Mouse (Mus musculus) left cerebral cortex, adult 8-10 months (tissue): Measurements from ENCODE around the gene Gm36176. TPM values are rescaled to one million over a fixed set of nuclear protein-coding genes. Genes with fewer than 3 reads are reported as not detected.
"Not testable (repeated sequence)": the region's sequence is repeated elsewhere in the genome, so short reads cannot be mapped to it uniquely, and the experiment has no call there.

ENCODE experiments used
- DNase-seq, 2 experiments: peaks; one replicate each; pipeline ENCODE4 v3.0.0; 2022; ENCODE audit warnings: low spot score in 2 of 2
- total RNA-seq, 4 experiments: library from RNA; stranded (reverse); gene quantifications; 2 replicates each; pipeline ENCODE4 v1.2.4; 2022

The Gm36176 gene
- total RNA-seq, result not detected

GRCm38 (mm10) chr10:77846503-77846902 lies at the start of gene Gm36176:
Gene Gm36176, plus strand, starts transcription at chr10:77846803.
- no peak for DNase-seq

GRCm38 (mm10) chr10:77797677-77798076 lies 48.9 kb upstream of the Gm36176 start:
- no peak for DNase-seq

- DNase-seq, result not testable (repeated sequence)
Measured at GRCm38 (mm10) chr10:77798164-77798920, 48.3 kb upstream of the Gm36176 start.

GRCm38 (mm10) chr10:77798921-77799508 lies 47.6 kb upstream of the Gm36176 start, which contains the start of gene Gm19668:
Gene Gm19668, minus strand, starts transcription at chr10:77799133.
- no peak for DNase-seq

GRCm38 (mm10) chr10:77804095-77804494 lies 42.5 kb upstream of the Gm36176 start:
- DNase-seq, result no peak

- no peak for DNase-seq
Measured at GRCm38 (mm10) chr10:77811743-77812142, 34.9 kb upstream of the Gm36176 start, which contains the start of gene Gm9507. Gene Gm9507, minus strand, starts transcription at chr10:77811843.

- no peak for DNase-seq
Measured at GRCm38 (mm10) chr10:77814382-77814781, 32.2 kb upstream of the Gm36176 start, which contains the start of gene Gm2696. Gene Gm2696, plus strand, starts transcription at chr10:77814682.

- DNase-seq, result no peak
Measured at GRCm38 (mm10) chr10:77815514-77815913, 31.1 kb upstream of the Gm36176 start.

GRCm38 (mm10) chr10:77818523-77818922 lies 28.1 kb upstream of the Gm36176 start:
- no peak for DNase-seq

- DNase-seq, result no peak
Measured at GRCm38 (mm10) chr10:77819203-77819602, 27.4 kb upstream of the Gm36176 start.

- no peak for DNase-seq
Measured at GRCm38 (mm10) chr10:77826951-77827350, 19.7 kb upstream of the Gm36176 start, which contains the start of gene Krtap10-4. Gene Krtap10-4, minus strand, starts transcription at chr10:77827095.

- peak; percentile 5 to 43 for DNase-seq
Measured at GRCm38 (mm10) chr10:77835647-77836046, 11.0 kb upstream of the Gm36176 start, which contains the start of gene Krtap10-10. Gene Krtap10-10, plus strand, starts transcription at chr10:77835947.

GRCm38 (mm10) chr10:77839006-77839405 lies 7.6 kb upstream of the Gm36176 start:
- DNase-seq, result no peak

GRCm38 (mm10) chr10:77846961-77847360 lies 358 bp downstream of the Gm36176 start:
- DNase-seq, result no peak

GRCm38 (mm10) chr10:77847538-77847937 lies 935 bp downstream of the Gm36176 start:
- DNase-seq, result no peak

- DNase-seq, result no peak
Measured at GRCm38 (mm10) chr10:77852559-77852958, 6.0 kb downstream of the Gm36176 start, which contains the start of gene Gm10318. Gene Gm10318, plus strand, starts transcription at chr10:77852859.

- no peak for DNase-seq
Measured at GRCm38 (mm10) chr10:77861675-77862074, 15.1 kb downstream of the Gm36176 start, which contains the start of gene Gm3285. Gene Gm3285, plus strand, starts transcription at chr10:77861975.

- DNase-seq, result no peak
Measured at GRCm38 (mm10) chr10:77864067-77864761, 17.6 kb downstream of the Gm36176 start.

GRCm38 (mm10) chr10:77864762-77865143 lies 18.1 kb downstream of the Gm36176 start:
- DNase-seq, result no peak

GRCm38 (mm10) chr10:77867546-77867945 lies 20.9 kb downstream of the Gm36176 start:
- DNase-seq, result no peak

- no peak for DNase-seq
Measured at GRCm38 (mm10) chr10:77869651-77870050, 23.0 kb downstream of the Gm36176 start.

GRCm38 (mm10) chr10:77878985-77879384 lies 32.4 kb downstream of the Gm36176 start:
- DNase-seq, result no peak
